In the genomic region with DNA sequence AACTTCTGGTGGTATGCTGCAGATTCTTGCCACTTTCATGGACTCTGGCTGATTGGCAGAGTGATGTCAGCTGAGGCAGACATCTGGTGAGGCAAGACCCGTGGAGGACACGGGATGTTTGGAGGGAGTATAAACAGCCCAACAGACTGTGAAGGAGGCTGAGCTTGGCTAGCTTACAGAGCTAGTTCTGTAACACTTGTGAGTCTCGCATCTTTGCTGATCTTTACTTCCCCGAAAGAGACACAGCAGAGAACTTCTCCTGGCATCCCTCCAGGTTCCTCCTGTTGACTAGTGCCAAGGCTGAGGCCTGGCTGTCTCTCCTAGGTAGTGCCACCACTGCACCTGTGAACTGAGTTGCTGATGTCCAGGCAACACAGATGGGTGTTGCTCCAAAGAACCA, we compare ENCODE assay signal across 20 mouse cellular contexts. TPM values are rescaled to one million over a fixed set of nuclear protein-coding genes. Genes with fewer than 3 reads are reported as not detected.
DNase-seq lines count a peak whose midpoint lies in the region; TF ChIP-seq lines count a peak whose summit lies in the region.
"Had no signal": no experiment of that assay in that cellular context is flagged by ENCODE, and none has a peak within 500 bp of the region (broad histone marks: within the 10 kb centered on the region; RNA-seq: fewer than 3 reads in every experiment).

No protein-coding gene starts in this region.

- no peak overlapping the region for H3K9ac ChIP-seq in MEL (ENCODE audit: control insufficient read depth, low read depth, low read length, poor library complexity, severe bottlenecking)
- H3K9ac ChIP-seq: forebrain, postnatal 0 days; midbrain, embryonic 15.5 days; neural tube, embryonic 12.5 days had no signal

- intact Hi-C loops in left cerebral cortex, postnatal 4 days (cut with DNase I): no loop called here

- peak; percentile 14 for DNase-seq in adrenal gland, postnatal 10 days
- no peak for DNase-seq in adrenal gland, adult 8-10 months
- DNase-seq in left cerebral cortex, postnatal 4 days: peak; percentile 10
- no peak for DNase-seq in left cerebral cortex, adult 11 months (ENCODE audit: low spot score)
- DNase-seq in MEL (ENCODE audit: low read depth, low spot score) (peak; percentile 77), MN1 (ENCODE audit: low spot score) (no peak)
- peak; percentile 83 to 84 for DNase-seq in kidney, postnatal 25 days
- DNase-seq in Muller cell, postnatal 12 days (ENCODE audit: inconsistent ontology term): no peak
- DNase-seq: cerebellum, adult 11 months; forebrain, postnatal 0 days; heart, postnatal 36 days; retina, postnatal 1 day; thymus, postnatal 25 days had no signal

- no peak overlapping the region for H3K27ac ChIP-seq in MEL (ENCODE audit: control insufficient read depth, low read depth, low read length)
- H3K27ac ChIP-seq: macrophage; midbrain, embryonic 15.5 days; neural tube, embryonic 12.5 days; stomach, postnatal 0 days had no signal

- no peaks in the 10 kb centered on the region for H3K79me2 ChIP-seq in MEL (ENCODE audit: control insufficient read depth, insufficient read depth, low read length, poor library complexity)

- no peak for TF ChIP-seq POLR2A in MEL (IDR thresholded peaks at IDR 0.05; ENCODE audit: control insufficient read depth in 1 of 2, insufficient read depth in 1 of 2, low read depth in 1 of 2, low read length in 2 of 2, poor library complexity in 1 of 2)

- H3K9me3 ChIP-seq in MEL (replicated peaks; ENCODE audit: insufficient read depth, low read length): no peaks in the 10 kb centered on the region
- H3K9me3 ChIP-seq: midbrain, embryonic 15.5 days; neural tube, embryonic 12.5 days had no signal

- no peak; the same call in 1 of the 2 replicates for TF ChIP-seq RAD21 in MEL (IDR thresholded peaks at IDR 0.05; ENCODE audit: low read depth, low read length)

- no peaks in the 10 kb centered on the region for H3K27me3 ChIP-seq in MEL (ENCODE audit: control insufficient read depth in 1 of 2, insufficient read depth in 2 of 2, low read length in 2 of 2)
- H3K27me3 ChIP-seq: midbrain, embryonic 15.5 days; neural tube, embryonic 12.5 days had no signal

- no peak for TF ChIP-seq CTCF in MEL (IDR thresholded peaks at IDR 0.05 in 2 of 3, conservative IDR thresholded peaks at IDR 0.05 in 1 of 3; ENCODE audit: control insufficient read depth in 1 of 3, insufficient read depth in 1 of 3, low read depth in 2 of 3, low read length in 3 of 3, poor library complexity in 1 of 3, severe bottlenecking in 1 of 3)

- no peak overlapping the region for H3K4me3 ChIP-seq in MEL (ENCODE audit: control insufficient read depth in 1 of 2, insufficient read depth in 1 of 2, low read depth in 2 of 2, low read length in 2 of 2)
- H3K4me3 ChIP-seq: midbrain, embryonic 15.5 days; neural tube, embryonic 12.5 days had no signal

- no peaks in the 10 kb centered on the region for H3K36me3 ChIP-seq in MEL (ENCODE audit: control insufficient read depth in 1 of 2, insufficient read depth in 2 of 2, low read length in 2 of 2)
- H3K36me3 ChIP-seq: midbrain, embryonic 15.5 days; neural tube, embryonic 12.5 days had no signal

- no peak for TF ChIP-seq EP300 in MEL (IDR thresholded peaks at IDR 0.05; ENCODE audit: low read depth in 1 of 2, low read length in 2 of 2)

- H3K4me1 ChIP-seq in MEL (ENCODE audit: control insufficient read depth in 1 of 2, insufficient read depth in 2 of 2, low read length in 2 of 2): no peaks in the 10 kb centered on the region; a peak in 1 of 4 replicates
- H3K4me1 ChIP-seq: midbrain, embryonic 15.5 days; neural tube, embryonic 12.5 days had no signal

TF ChIP-seq in MEL, 35 proteins besides CTCF, POLR2A, EP300 and RAD21:
- TF ChIP-seq MYC (IDR thresholded peaks at IDR 0.05; ENCODE audit: low read depth, low read length) (no peak), SMC3 (IDR thresholded peaks at IDR 0.05; ENCODE audit: low read depth, low read length) (peak; percentile 14; the same call in 1 of the 2 replicates)
TF ChIP-seq in MEL: peak in this region for 1.

RNA-seq across cellular contexts. Expression of a gene that starts 28.6 kb away (rescaled TPM):
- total RNA-seq in adrenal gland, postnatal 10 days (2021): 100 to 1,000 TPM; 112 to 337 TPM
- 1 to 10 TPM in 3 of 4 experiments, under 1 TPM in 1; 0.86 to 2.6 (median 2.0) TPM for total RNA-seq in adrenal gland, adult 8-10 months (2022)
- total RNA-seq in left cerebral cortex, postnatal 4 days (2021): under 1 TPM; 0.46 to 0.92 TPM
- not detected in 2 replicates for total RNA-seq in MEL (2012; rRNA removed)
- polyA plus RNA-seq in MEL (2012; ENCODE audit: insufficient read depth in 1 of 2, insufficient read length in 2 of 2, low read depth in 1 of 2, low replicate concordance in 2 of 2, missing spikeins in 1 of 2): not detected
- total RNA-seq: forebrain, postnatal 0 days; heart, postnatal 36 days had no signal
- polyA plus RNA-seq: heart, embryonic 11.5 days had no signal

RNA-seq across cellular contexts. Expression of a gene that starts 48.0 kb away (rescaled TPM):
- 10 to 100 TPM; 57.3 to 99.7 TPM for total RNA-seq in adrenal gland, postnatal 10 days (2021)
- total RNA-seq in adrenal gland, adult 8-10 months (2022): 100 to 1,000 TPM in 3 of 4 experiments, 10 to 100 TPM in 1; 88.7 to 271 (median 175) TPM
- total RNA-seq in left cerebral cortex, postnatal 4 days (2021): 10 to 100 TPM; 42.3 to 51.9 TPM
- 26.3 and 29.5 TPM in 2 replicates for total RNA-seq in MEL (2012; rRNA removed)
- 10 to 100 TPM in 1 of 2 experiments, not detected in 1; 32.7 TPM for polyA plus RNA-seq in MEL (2012; ENCODE audit: insufficient read depth in 1 of 2, insufficient read length in 2 of 2, low read depth in 1 of 2, low replicate concordance in 2 of 2, missing spikeins in 1 of 2)

RNA-seq across cellular contexts. Expression of a gene that starts 58.5 kb away (rescaled TPM):
- 10 to 100 TPM in 1 of 2 experiments, 1 to 10 TPM in 1; 9.1 to 29.7 TPM for total RNA-seq in adrenal gland, postnatal 10 days (2021)
- total RNA-seq in adrenal gland, adult 8-10 months (2022): 1 to 10 TPM in 3 of 4 experiments, not detected in 1; 1.6 to 2.1 (median 1.9) TPM
- total RNA-seq in left cerebral cortex, postnatal 4 days (2021): under 1 TPM in 1 of 2 experiments, not detected in 1; 0.79 TPM
- 4.7 and 10.3 TPM in 2 replicates for total RNA-seq in MEL (2012; rRNA removed)
- 10 to 100 TPM in 1 of 2 experiments, not detected in 1; 10.8 TPM for polyA plus RNA-seq in MEL (2012; ENCODE audit: insufficient read depth in 1 of 2, insufficient read length in 2 of 2, low read depth in 1 of 2, low replicate concordance in 2 of 2, missing spikeins in 1 of 2)
- total RNA-seq: left cerebral cortex, postnatal 25 days had no signal
- polyA plus RNA-seq: macrophage; neural tube, embryonic 12.5 days; spleen, adult 2 months had no signal

Comparison
In these comparisons a context has a peak if more than half of its experiments do, and no peak if none do; other contexts are left out.
1. DNase-seq: peak in adrenal gland, postnatal 10 days (single experiment), left cerebral cortex, postnatal 4 days (single experiment), MEL (single experiment) and kidney, postnatal 25 days (2 of 2); none in adrenal gland, adult 8-10 months (single experiment), left cerebral cortex, adult 11 months (single experiment), MN1 (single experiment) and Muller cell, postnatal 12 days (single experiment).
2. RNA of a gene that starts 28.6 kb away (total RNA-seq): 112 to 337 TPM in adrenal gland, postnatal 10 days; 0.86 to 2.6 TPM in adrenal gland, adult 8-10 months, 0.46 to 0.92 TPM in left cerebral cortex, postnatal 4 days and not detected in MEL; every median in the first group is over 10 times any median in the second.